Mouse (Mus musculus) adrenal gland, adult (tissue): ENCODE results near the gene Ssr2.

ENCODE experiments used
- DNase-seq, 2 experiments: peaks; one replicate each; pipeline ENCODE4 v3.0.0; 2022 to 2023; ENCODE audit warnings: low spot score in 1 of 2; ENCODE audit not compliant: inconsistent age in 2 of 2

The Ssr2 gene

GRCm38 (mm10) chr3:88575540-88575939 is at the start of gene Ssr2:
Gene Ssr2 (plus strand): TSS chr3:88575876.
- DNase-seq = no peak

- DNase-seq = peak; percentile 91 to 94
Observed at GRCm38 (mm10) chr3:88526157-88527131, 49.2 kb upstream of the Ssr2 start.

- peak in 1 of 2 experiments; percentile 56 for DNase-seq
Observed at GRCm38 (mm10) chr3:88527565-88527964, 48.1 kb upstream of the Ssr2 start.

- no peak for DNase-seq
Observed at GRCm38 (mm10) chr3:88528646-88529045, 47.0 kb upstream of the Ssr2 start.

GRCm38 (mm10) chr3:88529204-88530000 is 46.3 kb upstream of the Ssr2 start:
- DNase-seq = no peak

GRCm38 (mm10) chr3:88530082-88530864 is 45.4 kb upstream of the Ssr2 start:
- DNase-seq = peak in 1 of 2 experiments; percentile 66

GRCm38 (mm10) chr3:88531348-88532298 is 44.1 kb upstream of the Ssr2 start:
- peak; percentile 91 to 97 for DNase-seq

- peak in 1 of 2 experiments; percentile 59 for DNase-seq
Observed at GRCm38 (mm10) chr3:88532299-88532674, 43.4 kb upstream of the Ssr2 start, which contains the start of gene Mex3a. Gene Mex3a (plus strand): TSS chr3:88532395.

GRCm38 (mm10) chr3:88532689-88533511 is 42.8 kb upstream of the Ssr2 start:
- peak in 1 of 2 experiments; percentile 71 for DNase-seq

- no peak for DNase-seq
Observed at GRCm38 (mm10) chr3:88533706-88534105, 42.0 kb upstream of the Ssr2 start.

GRCm38 (mm10) chr3:88535005-88535404 is 40.7 kb upstream of the Ssr2 start:
- no peak for DNase-seq

GRCm38 (mm10) chr3:88535527-88535926 is 40.1 kb upstream of the Ssr2 start:
- DNase-seq = no peak

- peak; percentile 91 to 94 for DNase-seq
Observed at GRCm38 (mm10) chr3:88536103-88536930, 39.4 kb upstream of the Ssr2 start.

GRCm38 (mm10) chr3:88537146-88537545 is 38.5 kb upstream of the Ssr2 start:
- no peak for DNase-seq

- DNase-seq = no peak
Observed at GRCm38 (mm10) chr3:88538271-88539145, 37.2 kb upstream of the Ssr2 start.

GRCm38 (mm10) chr3:88539397-88539796 is 36.3 kb upstream of the Ssr2 start:
- DNase-seq = no peak

- DNase-seq = no peak
Observed at GRCm38 (mm10) chr3:88540085-88540484, 35.6 kb upstream of the Ssr2 start.
